Mouse (Mus musculus) cerebellum, postnatal 4 days (tissue): ENCODE data around the gene Tapt1.
A peak's percentile ranks its signal among the peaks of the same experiment; 100 is the strongest.

Source experiments
- DNase-seq, 2 experiments: peaks; one replicate each; pipeline ENCODE4 v3.0.0; 2022; ENCODE audit warnings: low spot score in 2 of 2, mixed read lengths in 1 of 2

Gene Tapt1

GRCm38 (mm10) chr5:44234606-44235005, 8.2 kb upstream of the Tapt1 start:
- DNase-seq, result no peak

GRCm38 (mm10) chr5:44233933-44234332, 7.5 kb upstream of the Tapt1 start:
- DNase-seq, result no peak

- no peak for DNase-seq
Measured at GRCm38 (mm10) chr5:44228756-44229155, 2.3 kb upstream of the Tapt1 start.

GRCm38 (mm10) chr5:44228323-44228722, 1.9 kb upstream of the Tapt1 start:
- DNase-seq, result no peak

GRCm38 (mm10) chr5:44227462-44227840, 1.0 kb upstream of the Tapt1 start:
- DNase-seq, result no peak

- no peak for DNase-seq
Measured at GRCm38 (mm10) chr5:44225911-44226520, 410 bp downstream of the Tapt1 start.

- DNase-seq, result no peak
Measured at GRCm38 (mm10) chr5:44224916-44225600, 1.4 kb downstream of the Tapt1 start.

GRCm38 (mm10) chr5:44224251-44224650, 2.2 kb downstream of the Tapt1 start:
- peak in 1 of 2 experiments; percentile 22 for DNase-seq

- no peak for DNase-seq
Measured at GRCm38 (mm10) chr5:44223341-44223881, 3.0 kb downstream of the Tapt1 start.

- DNase-seq, result no peak
Measured at GRCm38 (mm10) chr5:44220430-44220829, 6.0 kb downstream of the Tapt1 start.

GRCm38 (mm10) chr5:44219871-44220270, 6.6 kb downstream of the Tapt1 start:
- DNase-seq, result no peak

- DNase-seq, result no peak
Measured at GRCm38 (mm10) chr5:44218483-44218882, 7.9 kb downstream of the Tapt1 start.

- DNase-seq, result no peak
Measured at GRCm38 (mm10) chr5:44217685-44218041, 8.8 kb downstream of the Tapt1 start.

GRCm38 (mm10) chr5:44217041-44217684, 9.3 kb downstream of the Tapt1 start:
- DNase-seq, result no peak

GRCm38 (mm10) chr5:44215118-44215517, 11.3 kb downstream of the Tapt1 start:
- DNase-seq, result no peak

- DNase-seq, result no peak
Measured at GRCm38 (mm10) chr5:44214025-44214424, 12.4 kb downstream of the Tapt1 start.

GRCm38 (mm10) chr5:44213391-44213790, 13.0 kb downstream of the Tapt1 start:
- no peak for DNase-seq

GRCm38 (mm10) chr5:44211818-44212465, 14.5 kb downstream of the Tapt1 start:
- DNase-seq, result no peak

- DNase-seq, result no peak
Measured at GRCm38 (mm10) chr5:44207286-44207685, 19.1 kb downstream of the Tapt1 start.

GRCm38 (mm10) chr5:44206651-44207050, 19.8 kb downstream of the Tapt1 start:
- DNase-seq, result no peak

- DNase-seq, result no peak
Measured at GRCm38 (mm10) chr5:44203410-44203809, 23.0 kb downstream of the Tapt1 start.

GRCm38 (mm10) chr5:44201665-44202064, 24.8 kb downstream of the Tapt1 start:
- no peak for DNase-seq
